Mouse (Mus musculus) limb, embryonic 12.5 days (tissue): ENCODE measurements around the gene Jaml. TPM values are rescaled to one million over a fixed set of nuclear protein-coding genes. Genes with fewer than 3 reads are reported as not detected.

ENCODE experiments used
- ATAC-seq: fragments of 200-750 bp; cut with Nextera tagmentation; 2 replicates; pipeline ENCODE4 v1.8.0; 2017; ENCODE audit warnings: low read depth, moderate TSS enrichment; ENCODE audit not compliant: insufficient number of reproducible peaks, insufficient read depth, low FRiP score, low TSS enrichment
- H3K27ac ChIP-seq: fragments of 300-500 bp; sonication (generic); 2 replicates; pipeline ENCODE4 v1.5.1; 2016; ENCODE audit warnings: mild to moderate bottlenecking, moderate library complexity
- H3K27me3 ChIP-seq: fragments of 300-500 bp; sonication (generic); 2 replicates; pipeline ENCODE4 v1.6.1; 2016; ENCODE audit warnings: mild to moderate bottlenecking, moderate library complexity
- H3K36me3 ChIP-seq: fragments of 300-500 bp; sonication (generic); 2 replicates; pipeline ENCODE4 v1.6.1; 2016; ENCODE audit warnings: mild to moderate bottlenecking, moderate library complexity
- H3K4me1 ChIP-seq: fragments of 300-500 bp; sonication (generic); replicated peaks from 2 replicates; pipeline ENCODE4 v1.6.1; 2016
- H3K4me2 ChIP-seq: fragments of 300-500 bp; sonication (generic); 2 replicates; pipeline ENCODE4 v1.6.1; 2016; ENCODE audit warnings: mild to moderate bottlenecking, moderate library complexity
- H3K4me3 ChIP-seq: fragments of 300-500 bp; sonication (generic); replicated peaks from 2 replicates; pipeline ENCODE4 v1.5.1; 2016; ENCODE audit warnings: mild to moderate bottlenecking
- H3K9ac ChIP-seq: fragments of 300-500 bp; sonication (generic); replicated peaks from 2 replicates; pipeline ENCODE4 v1.6.1; 2016; ENCODE audit warnings: mild to moderate bottlenecking, moderate library complexity
- H3K9me3 ChIP-seq: fragments of 300-500 bp; sonication (generic); 2 replicates; pipeline ENCODE4 v1.6.1; 2016; ENCODE audit warnings: mild to moderate bottlenecking, moderate library complexity
- WGBS: fragments of 180-500 bp; shearing (Covaris S2); methylation state at CpG from one replicate; pipeline ENCODE4 v1.1.7; 2016; 5-methylcytosine and 5-hydroxymethylcytosine counted together
- polyA plus RNA-seq: library from polyadenylated mRNA; unstranded; fragments of >200 nt; fragmentation: Nextera tagmentation; extraction: Ambion mirVana; gene quantifications from 2 replicates; pipeline ENCODE4 v1.2.1, GENCODE M21; 2016

Jaml gene
- polyA plus RNA-seq, 1 experiment from 2014 or later = 0.99 TPM

DNA sequence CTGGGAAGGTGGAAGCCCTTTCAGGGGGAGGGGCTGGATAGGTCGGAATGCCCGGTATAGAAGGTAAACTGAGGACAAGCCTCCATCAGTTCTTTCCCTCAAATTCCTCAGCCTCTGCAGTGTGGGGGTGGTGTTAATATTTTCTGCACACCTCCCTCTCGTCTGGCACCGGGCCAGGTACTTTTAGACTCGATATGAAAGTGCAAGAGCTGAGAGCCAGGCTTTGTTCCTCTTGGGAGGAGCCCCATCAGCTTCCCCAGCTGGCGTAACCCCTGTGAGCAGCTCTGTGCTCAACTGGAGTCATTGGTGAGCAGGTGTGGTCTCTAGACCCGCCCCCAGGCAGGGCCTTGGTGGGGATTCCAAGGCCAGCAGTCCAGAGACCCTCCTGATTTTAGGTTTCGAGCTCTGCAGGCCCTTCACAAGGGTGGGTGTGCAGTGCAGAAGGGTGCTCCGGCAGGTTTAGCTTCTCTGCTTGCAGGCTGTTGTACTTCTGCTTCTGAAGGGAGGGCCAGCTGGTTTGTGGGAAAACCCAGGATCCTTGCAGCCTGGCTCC lies 43.3 kb downstream of the Jaml start:
- peaks cover 27% of the 10 kb centered on the region for H3K36me3 ChIP-seq
- H3K27me3 ChIP-seq = no peaks in the 10 kb centered on the region; the same call in 1 of the 2 replicates
- no peak overlapping the region for H3K27ac ChIP-seq
- H3K4me2 ChIP-seq = peak overlapping the region; percentile 43
- no peaks in the 10 kb centered on the region for H3K9me3 ChIP-seq
- peaks cover 25% of the 10 kb centered on the region for H3K4me1 ChIP-seq
- H3K4me3 ChIP-seq = peak overlapping the region; percentile 13
- H3K9ac ChIP-seq = peak overlapping the region; percentile 13
- 28% methylated on average over 9 of the region's 9 CpGs for WGBS
- ATAC-seq = no peak

DNA sequence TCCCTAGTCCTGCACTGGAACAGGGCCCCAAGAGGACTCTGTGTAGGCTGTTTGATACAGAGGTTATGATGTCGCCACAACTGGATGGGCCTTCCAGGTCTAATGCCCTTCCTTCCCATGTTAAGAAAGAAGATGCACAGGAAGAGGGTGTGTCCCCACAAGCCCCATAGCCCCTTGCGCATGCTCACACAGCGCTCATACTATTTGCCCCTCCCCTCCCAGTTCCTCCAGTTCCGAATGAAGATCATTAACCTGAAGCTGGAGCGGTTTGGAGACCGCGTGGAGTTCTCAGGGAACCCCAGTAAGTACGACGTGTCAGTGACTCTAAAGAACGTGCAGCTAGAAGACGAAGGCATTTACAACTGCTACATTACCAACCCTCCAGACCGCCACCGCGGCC lies 46.2 kb downstream of the Jaml start:
- peaks cover 27% of the 10 kb centered on the region for H3K36me3 ChIP-seq
- H3K9ac ChIP-seq = no peak overlapping the region
- H3K27ac ChIP-seq = no peak overlapping the region
- H3K4me3 ChIP-seq = no peak overlapping the region
- no peak for ATAC-seq
- H3K4me1 ChIP-seq = peaks cover 13% of the 10 kb centered on the region
- no peaks in the 10 kb centered on the region for H3K9me3 ChIP-seq
- H3K4me2 ChIP-seq = no peak overlapping the region
- no peaks in the 10 kb centered on the region; the same call in 1 of the 2 replicates for H3K27me3 ChIP-seq
- WGBS = 91% methylated on average over 14 of the region's 14 CpGs

DNA sequence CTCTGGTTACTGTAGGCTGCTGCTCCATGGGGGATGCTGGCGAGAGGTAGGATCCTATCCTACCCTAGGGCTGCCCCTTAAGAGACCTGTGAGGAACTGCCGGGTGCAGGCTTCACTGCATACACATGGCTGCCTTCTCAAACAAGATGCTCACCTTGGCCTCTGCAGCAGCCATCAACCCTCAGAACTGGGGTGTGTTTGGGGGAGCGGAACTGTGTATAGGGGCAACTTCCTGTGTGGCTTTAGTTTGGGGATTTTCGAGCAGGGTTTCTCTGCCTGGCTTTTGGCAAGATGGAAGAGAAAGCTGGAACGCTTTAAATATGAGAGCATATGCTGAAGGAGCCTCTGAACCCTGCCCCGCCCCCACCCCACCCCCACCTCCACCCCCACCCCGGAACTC lies 48.0 kb downstream of the Jaml start:
- 66% methylated on average over 7 of the region's 7 CpGs for WGBS
- Histone ChIP-seq H3K4me3 (no peak overlapping the region), H3K9me3 (no peaks in the 10 kb centered on the region), H3K9ac (no peak overlapping the region), H3K27me3 (no peaks in the 10 kb centered on the region), H3K36me3 (peaks cover 27% of the 10 kb centered on the region), H3K4me2 (no peak overlapping the region), H3K27ac (no peak overlapping the region), H3K4me1 (peaks cover 8% of the 10 kb centered on the region)
- ATAC-seq = no peak

DNA sequence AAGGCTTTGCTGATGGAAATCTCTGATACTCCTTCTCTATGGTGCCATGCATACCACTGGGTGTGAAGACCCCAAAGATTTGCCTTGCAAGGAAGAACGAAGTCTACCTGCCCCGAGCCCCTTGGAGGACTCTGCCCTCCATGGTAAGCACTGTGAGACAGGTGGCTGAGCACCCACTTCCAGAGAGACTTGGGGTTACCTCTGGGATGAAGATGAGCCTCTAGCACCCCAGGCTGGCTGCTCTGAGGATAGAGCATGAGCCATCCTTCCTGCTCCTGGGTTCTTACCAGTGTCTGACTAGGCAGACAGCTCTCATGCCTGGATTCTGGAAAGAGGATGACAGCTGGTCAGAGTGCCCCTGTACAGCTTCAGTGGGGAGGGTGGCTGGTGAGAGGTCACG lies 51.1 kb downstream of the Jaml start:
- H3K27ac ChIP-seq = no peak overlapping the region
- no peak overlapping the region for H3K9ac ChIP-seq
- peaks cover 13% of the 10 kb centered on the region for H3K4me1 ChIP-seq
- ATAC-seq = no peak
- H3K9me3 ChIP-seq = no peaks in the 10 kb centered on the region
- H3K36me3 ChIP-seq = peaks cover 20% of the 10 kb centered on the region
- no peak overlapping the region for H3K4me3 ChIP-seq
- WGBS = 85% methylated on average over 3 of the region's 3 CpGs
- H3K27me3 ChIP-seq = peaks cover 4% of the 10 kb centered on the region; the same call in 1 of the 2 replicates
- no peak overlapping the region for H3K4me2 ChIP-seq

DNA sequence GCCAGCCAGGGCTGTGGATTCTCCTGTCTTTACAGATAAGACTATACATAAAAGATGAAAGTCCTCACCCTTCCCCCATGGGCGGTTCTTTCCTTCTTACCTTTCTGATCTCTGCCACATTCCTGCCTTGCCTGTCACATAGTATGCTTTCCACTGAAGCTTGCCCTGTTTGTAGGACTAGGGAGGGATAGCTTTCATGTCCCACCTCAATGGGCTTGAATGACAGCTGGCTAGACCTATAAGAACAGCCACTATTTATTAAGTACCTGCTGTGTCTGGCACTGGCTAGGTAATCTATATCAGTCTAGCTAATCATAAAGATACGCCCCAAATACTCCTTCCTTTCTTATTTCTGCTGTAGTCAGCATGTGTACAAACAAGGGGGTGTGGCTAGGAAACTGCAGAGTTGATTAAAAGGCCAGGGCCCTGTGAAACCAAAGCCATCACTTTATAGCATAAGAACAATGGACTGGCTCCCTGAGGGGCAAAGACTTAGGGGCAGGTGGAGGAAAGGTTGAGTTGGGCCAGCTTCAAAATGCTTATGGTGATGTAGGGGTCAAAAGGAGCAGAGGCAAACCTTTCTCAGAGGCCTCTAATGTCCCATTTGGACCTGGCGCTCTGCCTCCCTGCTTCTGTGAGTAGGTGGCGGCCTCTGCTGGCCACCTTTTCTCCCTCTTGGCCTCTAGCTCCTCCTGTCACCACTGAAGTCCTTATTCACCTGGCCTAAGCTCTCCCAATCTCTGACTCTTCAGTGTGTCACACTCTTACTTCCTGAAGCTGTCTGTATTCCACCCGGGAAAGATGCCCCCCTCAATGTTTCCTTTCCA lies 54.7 kb downstream of the Jaml start:
- Histone ChIP-seq H3K9me3 (no peaks in the 10 kb centered on the region), H3K9ac (no peak overlapping the region), H3K36me3 (no peaks in the 10 kb centered on the region), H3K4me1 (peaks cover 38% of the 10 kb centered on the region), H3K4me2 (no peak overlapping the region), H3K4me3 (no peak overlapping the region), H3K27me3 (peaks cover 38% of the 10 kb centered on the region), H3K27ac (no peak overlapping the region)
- ATAC-seq = no peak
- WGBS = 20% methylated on average over 5 of the region's 5 CpGs

DNA sequence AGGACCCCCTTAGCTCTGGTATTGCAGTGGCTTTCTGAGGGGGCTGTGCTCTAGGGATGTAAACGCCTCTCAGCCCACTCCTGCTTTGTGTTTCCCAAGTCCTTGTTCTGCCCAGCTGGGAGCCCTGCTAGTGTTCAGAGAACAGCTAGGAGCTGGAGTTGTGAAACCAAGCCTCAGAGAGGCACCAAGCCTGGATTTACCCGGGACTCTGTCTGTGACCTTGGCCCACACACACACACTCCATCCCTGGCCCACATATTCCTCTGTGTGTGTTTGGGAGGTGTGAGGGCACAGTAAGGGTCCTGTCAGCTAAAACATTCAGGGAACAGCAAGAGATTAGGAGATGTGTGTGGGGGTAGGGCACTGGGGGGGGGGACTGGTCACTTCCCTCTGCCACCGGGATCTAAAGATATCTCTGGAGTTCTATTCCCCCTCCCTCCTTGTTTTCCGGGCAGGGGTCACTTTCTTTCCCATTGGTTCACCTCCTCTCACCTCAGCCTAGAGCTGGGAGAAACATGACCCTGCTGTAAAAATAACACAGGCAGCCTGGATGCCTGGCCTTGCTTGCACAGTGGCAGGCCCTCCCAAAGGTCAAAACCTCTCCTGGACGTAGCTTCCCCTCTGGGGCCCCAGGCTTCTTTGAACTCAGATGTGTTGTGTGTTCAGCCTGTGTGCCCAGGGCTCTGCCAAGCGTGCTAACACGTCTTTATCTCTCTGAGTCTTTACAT lies 57.6 kb downstream of the Jaml start:
- WGBS = 3% methylated on average over 7 of the region's 7 CpGs
- H3K4me1 ChIP-seq = peaks cover 59% of the 10 kb centered on the region
- no peak overlapping the region for H3K27ac ChIP-seq
- H3K36me3 ChIP-seq = no peaks in the 10 kb centered on the region
- no peak overlapping the region for H3K4me2 ChIP-seq
- no peak overlapping the region for H3K9ac ChIP-seq
- no peak for ATAC-seq
- H3K27me3 ChIP-seq = peaks cover 64% of the 10 kb centered on the region
- no peak overlapping the region for H3K4me3 ChIP-seq
- H3K9me3 ChIP-seq = no peaks in the 10 kb centered on the region

DNA sequence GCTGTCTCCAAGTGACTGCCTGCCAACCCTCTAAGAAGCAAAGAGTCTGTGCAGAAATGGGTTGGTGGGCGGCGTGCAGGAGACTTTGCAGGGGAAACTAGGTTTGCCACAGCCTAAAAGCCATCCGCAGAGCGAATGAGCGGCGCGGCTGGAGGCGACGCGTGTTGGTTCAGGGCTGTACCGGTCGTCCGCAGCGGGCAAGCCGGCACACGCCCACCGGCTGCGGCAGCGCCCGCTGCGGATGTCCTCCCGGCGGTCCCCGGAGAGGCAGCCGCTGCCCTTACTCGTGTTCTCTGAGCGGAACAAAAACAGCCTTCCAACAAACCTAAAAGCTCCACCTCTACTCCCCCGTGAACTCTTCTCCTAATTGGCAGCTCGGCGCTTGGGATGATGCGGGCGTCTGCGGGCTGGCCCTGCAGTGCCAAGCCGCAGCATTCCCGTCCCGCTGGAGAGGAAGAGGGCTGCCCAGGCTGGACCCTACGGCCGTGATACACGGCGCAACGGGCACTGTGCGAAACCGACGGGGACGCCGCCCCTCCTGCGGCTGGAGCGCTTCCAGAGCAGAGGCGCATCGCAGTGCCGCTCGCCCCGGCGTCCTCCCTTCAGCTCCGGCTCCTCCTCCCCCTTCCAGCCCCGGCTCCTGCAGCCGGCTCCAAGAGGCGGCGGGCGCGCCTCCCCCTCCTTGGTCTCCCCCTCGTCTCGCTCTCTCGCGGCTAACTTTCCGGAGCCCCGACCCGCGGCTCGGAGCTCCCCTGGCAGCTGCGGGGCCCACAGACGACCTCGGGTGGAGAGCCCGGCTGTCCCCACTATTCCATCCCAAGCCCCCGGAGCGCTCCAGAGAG lies 59.4 kb downstream of the Jaml start, which contains the start of gene Scn4b:
Gene Scn4b (plus strand): TSS at position 205 of the 842 bp plus-strand sequence.
- Histone ChIP-seq H3K9me3 (no peaks in the 10 kb centered on the region), H3K36me3 (no peaks in the 10 kb centered on the region), H3K4me2 (peak within 1 kb of the TSS; percentile 88), H3K27me3 (peaks cover 74% of the 10 kb centered on the region), H3K4me1 (peaks cover 66% of the 10 kb centered on the region), H3K27ac (no peak within 1 kb of the TSS), H3K9ac (peak within 1 kb of the TSS; percentile 57), H3K4me3 (peak within 1 kb of the TSS; percentile 47)
- under 1% methylated on average over 76 of the region's 76 CpGs for WGBS
- no peak for ATAC-seq

DNA sequence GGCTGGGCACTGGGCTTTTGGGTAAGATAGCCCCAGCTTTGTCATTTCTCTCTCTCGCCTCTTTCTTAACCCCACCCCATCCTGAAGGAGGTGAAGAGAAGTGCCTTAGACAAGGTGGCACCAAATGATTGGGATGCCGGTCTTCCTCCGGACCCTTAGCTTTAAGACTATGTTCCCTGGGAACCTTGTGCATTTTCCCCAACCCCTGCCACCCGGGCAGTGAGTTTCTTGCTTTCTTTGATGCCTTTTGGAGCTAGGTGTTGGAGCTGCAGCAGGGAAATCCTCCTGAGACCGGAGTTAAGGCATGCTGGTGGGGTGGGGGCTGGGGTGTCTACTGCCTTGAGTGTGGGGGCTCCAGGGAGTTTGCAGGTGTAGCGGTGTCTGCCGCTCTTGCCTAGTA lies 60.1 kb downstream of the Jaml start:
- Histone ChIP-seq H3K9ac (peak overlapping the region; percentile 57), H3K4me2 (peak overlapping the region; percentile 88), H3K27ac (no peak overlapping the region), H3K36me3 (no peaks in the 10 kb centered on the region), H3K4me3 (peak overlapping the region; percentile 47), H3K27me3 (peaks cover 80% of the 10 kb centered on the region), H3K9me3 (no peaks in the 10 kb centered on the region), H3K4me1 (peaks cover 62% of the 10 kb centered on the region)
- WGBS = 1% methylated on average over 7 of the region's 7 CpGs
- ATAC-seq = no peak

DNA sequence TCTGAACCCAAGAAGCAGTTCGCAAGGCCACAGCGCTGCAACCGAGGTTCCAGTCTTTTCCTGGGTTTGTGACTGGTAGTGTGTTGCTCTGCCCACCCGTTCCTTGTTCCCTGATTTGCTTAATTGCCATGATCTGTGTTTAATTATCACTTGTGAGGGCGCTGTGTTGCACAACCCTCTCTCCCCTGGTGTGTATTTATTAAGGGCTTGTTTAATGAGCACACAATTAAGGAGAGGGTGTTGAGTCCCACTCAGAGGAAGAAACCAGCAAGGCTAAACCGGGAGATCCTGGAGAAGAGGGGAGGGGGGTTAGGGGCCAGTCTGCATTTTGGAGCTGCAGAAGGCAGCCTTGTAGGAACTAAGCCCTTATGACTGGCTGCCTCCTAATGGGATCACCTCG lies 62.0 kb downstream of the Jaml start:
- WGBS = 26% methylated on average over 7 of the region's 7 CpGs
- Histone ChIP-seq H3K36me3 (no peaks in the 10 kb centered on the region), H3K9ac (no peak overlapping the region), H3K27me3 (peaks cover 85% of the 10 kb centered on the region), H3K4me1 (peaks cover 52% of the 10 kb centered on the region), H3K27ac (no peak overlapping the region), H3K4me2 (no peak overlapping the region), H3K9me3 (no peaks in the 10 kb centered on the region), H3K4me3 (no peak overlapping the region)
- ATAC-seq = no peak

DNA sequence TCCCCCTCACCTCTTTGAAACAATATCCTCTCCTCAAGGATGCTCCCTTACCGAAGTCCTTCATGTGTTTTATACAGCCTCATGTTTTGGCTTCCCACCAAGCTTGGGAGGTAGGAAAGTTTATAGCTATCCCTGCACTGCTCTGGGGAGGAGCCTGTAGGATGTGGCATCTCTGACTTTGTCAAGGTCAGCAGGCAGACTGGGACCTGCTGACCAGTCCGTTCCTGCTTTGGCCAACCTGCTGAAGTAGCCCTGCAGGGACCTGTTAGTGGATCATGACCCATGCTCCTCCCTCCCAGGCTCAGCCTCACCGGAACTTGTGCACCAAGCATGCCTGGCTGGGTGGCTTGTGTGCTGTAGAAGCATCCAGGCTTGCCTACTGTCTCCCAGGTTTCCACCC lies 63.7 kb downstream of the Jaml start:
- Histone ChIP-seq H3K4me2 (no peak overlapping the region), H3K9me3 (no peaks in the 10 kb centered on the region), H3K4me1 (peaks cover 38% of the 10 kb centered on the region), H3K27me3 (peaks cover 70% of the 10 kb centered on the region), H3K9ac (no peak overlapping the region), H3K36me3 (no peaks in the 10 kb centered on the region), H3K27ac (no peak overlapping the region), H3K4me3 (no peak overlapping the region)
- WGBS = 54% methylated on average over 3 of the region's 3 CpGs
- ATAC-seq = no peak
